19 mouse cellular contexts compared by ENCODE assay signal in the genomic region with DNA sequence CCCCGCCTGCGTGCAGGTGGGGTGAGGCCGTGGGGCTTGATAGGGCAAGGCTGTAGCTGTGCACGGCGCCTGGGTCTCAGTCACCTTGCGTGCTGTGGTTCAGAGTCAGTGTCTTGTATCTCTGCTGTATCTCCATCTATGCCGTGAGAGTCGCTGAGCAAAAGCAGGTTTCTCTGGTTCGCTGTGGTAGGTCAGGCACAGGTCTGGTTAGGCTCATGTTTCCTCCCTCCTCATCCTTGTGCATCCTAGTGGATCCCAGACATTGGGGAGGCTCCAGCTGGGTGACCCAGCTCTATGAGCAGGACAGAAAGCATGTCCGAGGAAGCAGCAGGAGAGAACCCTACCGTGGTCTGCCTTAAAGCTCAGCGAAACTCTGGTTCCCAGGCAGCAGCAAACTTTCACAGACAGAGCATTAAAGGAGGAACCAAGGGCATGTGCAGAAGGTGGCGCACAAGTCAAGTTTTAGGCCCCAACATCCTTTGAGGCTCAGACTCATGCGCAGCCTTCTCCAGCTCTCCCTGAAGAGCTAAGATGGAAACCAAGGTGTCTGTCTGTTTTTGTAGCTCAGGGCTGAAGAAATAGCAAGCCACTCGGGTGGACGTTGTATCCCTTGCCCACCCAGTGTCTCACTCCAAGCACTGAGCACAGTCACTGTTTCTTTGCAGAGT. TPM values are rescaled to one million over a fixed set of nuclear protein-coding genes. Genes with fewer than 3 reads are reported as not detected.
A peak's percentile ranks its signal among the peaks of the same experiment; 100 is the strongest.
DNase-seq lines count a peak whose midpoint lies in the region; ATAC-seq and TF ChIP-seq lines count a peak whose summit lies in the region.
"Had no signal": no experiment of that assay in that cellular context is flagged by ENCODE, and none has a peak within 500 bp of the region (broad histone marks: within the 10 kb centered on the region; RNA-seq: fewer than 3 reads in every experiment).

No protein-coding gene starts in this region.

- no peak overlapping the region for H3K4me2 ChIP-seq in embryonic facial prominence, embryonic 11.5 days (ENCODE audit: low read depth, low read length)
- no peak overlapping the region for H3K4me2 ChIP-seq in intestine, postnatal 0 days (replicated peaks; ENCODE audit: low read depth)
- H3K4me2 ChIP-seq in intestine, embryonic 16.5 days (ENCODE audit: low read depth, low read length): no peak overlapping the region
- H3K4me2 ChIP-seq in midbrain, embryonic 15.5 days: no peak overlapping the region
- H3K4me2 ChIP-seq in midbrain, embryonic 13.5 days (replicated peaks): no peak overlapping the region
- H3K4me2 ChIP-seq: embryonic facial prominence, embryonic 13.5 days; liver, embryonic 12.5 days; midbrain, embryonic 12.5 days had no signal

- ATAC-seq in embryonic facial prominence, embryonic 11.5 days (replicated peaks; ENCODE audit: insufficient number of reproducible peaks, low FRiP score, low TSS enrichment, low read depth): peak; percentile 70
- no peak for ATAC-seq in intestine, postnatal 0 days
- ATAC-seq in intestine, embryonic 16.5 days: no peak
- 0 out of 2 replicates have a peak, but pooled peaks have one; percentile 24 for ATAC-seq in midbrain, embryonic 15.5 days (replicated peaks)
- ATAC-seq in midbrain, embryonic 13.5 days: no peak
- ATAC-seq: hindbrain, embryonic 16.5 days; liver, embryonic 12.5 days had no signal

- TF ChIP-seq CTCF in intestine, postnatal 0 days (IDR thresholded peaks at IDR 0.05; ENCODE audit: low read depth): peak; percentile 46

- H3K27me3 ChIP-seq in embryonic facial prominence, embryonic 11.5 days (ENCODE audit: control insufficient read depth, insufficient read depth, low read length): no peaks in the 10 kb centered on the region
- no peaks in the 10 kb centered on the region for H3K27me3 ChIP-seq in embryonic facial prominence, embryonic 10.5 days (replicated peaks; ENCODE audit: low read depth, poor library complexity, severe bottlenecking)
- no peaks in the 10 kb centered on the region for H3K27me3 ChIP-seq in intestine, postnatal 0 days (replicated peaks; ENCODE audit: control insufficient read depth, insufficient read depth, low read length)
- H3K27me3 ChIP-seq in intestine, embryonic 16.5 days (replicated peaks; ENCODE audit: control insufficient read depth, insufficient read depth, low read length): no peaks in the 10 kb centered on the region
- no peaks in the 10 kb centered on the region for H3K27me3 ChIP-seq in midbrain, embryonic 15.5 days (replicated peaks)
- no peaks in the 10 kb centered on the region for H3K27me3 ChIP-seq in midbrain, embryonic 13.5 days
- H3K27me3 ChIP-seq: embryonic facial prominence, embryonic 13.5 days; liver, embryonic 12.5 days; midbrain, embryonic 12.5 days had no signal

- no peak overlapping the region for H3K9ac ChIP-seq in embryonic facial prominence, embryonic 11.5 days (replicated peaks; ENCODE audit: low read length)
- no peak overlapping the region for H3K9ac ChIP-seq in intestine, postnatal 0 days (ENCODE audit: low read depth, low read length)
- no peak overlapping the region for H3K9ac ChIP-seq in intestine, embryonic 16.5 days (ENCODE audit: low read depth, low read length)
- H3K9ac ChIP-seq in midbrain, embryonic 15.5 days: no peak overlapping the region
- no peak overlapping the region for H3K9ac ChIP-seq in midbrain, embryonic 13.5 days (replicated peaks)
- H3K9ac ChIP-seq: embryonic facial prominence, embryonic 13.5 days; liver, embryonic 12.5 days; midbrain, embryonic 12.5 days had no signal

- no peak overlapping the region for H3K4me3 ChIP-seq in embryonic facial prominence, embryonic 11.5 days (ENCODE audit: low read depth, low read length)
- no peak overlapping the region for H3K4me3 ChIP-seq in embryonic facial prominence, embryonic 10.5 days
- H3K4me3 ChIP-seq in intestine, postnatal 0 days (ENCODE audit: low read depth, low read length): no peak overlapping the region
- H3K4me3 ChIP-seq in intestine, embryonic 16.5 days (ENCODE audit: low read length): no peak overlapping the region
- H3K4me3 ChIP-seq in midbrain, embryonic 15.5 days: no peak overlapping the region
- H3K4me3 ChIP-seq in midbrain, embryonic 13.5 days (replicated peaks): no peak overlapping the region
- H3K4me3 ChIP-seq: embryonic facial prominence, embryonic 13.5 days; forebrain, embryonic 10.5 days; limb, embryonic 10.5 days; liver, embryonic 12.5 days; midbrain, embryonic 12.5 days had no signal

- H3K4me1 ChIP-seq in embryonic facial prominence, embryonic 11.5 days (ENCODE audit: control insufficient read depth, insufficient read depth, low read length): no peaks in the 10 kb centered on the region
- H3K4me1 ChIP-seq in embryonic facial prominence, embryonic 10.5 days: 0 out of 2 replicates have a peak, but pooled peaks cover 7% of the 10 kb centered on the region
- no peaks in the 10 kb centered on the region for H3K4me1 ChIP-seq in intestine, postnatal 0 days (replicated peaks; ENCODE audit: control insufficient read depth, insufficient read depth, low read length)
- peaks cover 2% of the 10 kb centered on the region; the same call in 1 of the 2 replicates for H3K4me1 ChIP-seq in intestine, embryonic 16.5 days (ENCODE audit: control insufficient read depth, insufficient read depth, low read length)
- H3K4me1 ChIP-seq in midbrain, embryonic 15.5 days: peaks cover 10% of the 10 kb centered on the region; the same call in 1 of the 2 replicates
- H3K4me1 ChIP-seq in midbrain, embryonic 13.5 days (replicated peaks): peaks cover 14% of the 10 kb centered on the region
- H3K4me1 ChIP-seq: limb, embryonic 10.5 days; liver, embryonic 12.5 days had no signal

- DNase-seq in embryonic facial prominence, embryonic 11.5 days (ENCODE audit: low spot score): no peak
- DNase-seq in embryonic facial prominence, embryonic 10.5 days (ENCODE audit: low spot score): no peak
- no peak for DNase-seq in adipocyte (ENCODE audit: low spot score)
- DNase-seq: adrenal gland, postnatal 14 days; cerebellum, postnatal 14 days; layer of hippocampus, postnatal 36 days; lung, postnatal 4 days; right cerebral cortex, postnatal 14 days; thymus, postnatal 36 days had no signal

- WGBS in embryonic facial prominence, embryonic 11.5 days: 84% methylated on average over 11 of the region's 16 CpGs
- 83% methylated on average over 15 of the region's 16 CpGs for WGBS in embryonic facial prominence, embryonic 10.5 days
- 75% methylated on average over 12 of the region's 16 CpGs for WGBS in intestine, postnatal 0 days
- WGBS in intestine, embryonic 16.5 days: 64% methylated on average over 16 of the region's 16 CpGs
- 87% methylated on average over 13 of the region's 16 CpGs for WGBS in midbrain, embryonic 15.5 days
- WGBS in midbrain, embryonic 13.5 days: 89% methylated on average over 11 of the region's 16 CpGs

- no peak overlapping the region for H3K27ac ChIP-seq in embryonic facial prominence, embryonic 11.5 days (replicated peaks; ENCODE audit: low read depth, low read length)
- no peak overlapping the region for H3K27ac ChIP-seq in embryonic facial prominence, embryonic 10.5 days (replicated peaks)
- no peak overlapping the region for H3K27ac ChIP-seq in intestine, postnatal 0 days (ENCODE audit: low read depth, low read length)
- H3K27ac ChIP-seq in intestine, embryonic 16.5 days (ENCODE audit: low read length): no peak overlapping the region
- H3K27ac ChIP-seq in midbrain, embryonic 15.5 days: no peak overlapping the region
- H3K27ac ChIP-seq in midbrain, embryonic 13.5 days: no peak overlapping the region
- H3K27ac ChIP-seq: embryonic facial prominence, embryonic 13.5 days; forebrain, embryonic 10.5 days; limb, embryonic 10.5 days; liver, embryonic 12.5 days; midbrain, embryonic 12.5 days had no signal

- H3K36me3 ChIP-seq in embryonic facial prominence, embryonic 11.5 days (replicated peaks; ENCODE audit: control insufficient read depth, insufficient read depth, low read depth, low read length): no peaks in the 10 kb centered on the region
- no peaks in the 10 kb centered on the region for H3K36me3 ChIP-seq in embryonic facial prominence, embryonic 10.5 days (replicated peaks)
- no peaks in the 10 kb centered on the region for H3K36me3 ChIP-seq in intestine, postnatal 0 days (ENCODE audit: control insufficient read depth, insufficient read depth)
- H3K36me3 ChIP-seq in intestine, embryonic 16.5 days (ENCODE audit: control insufficient read depth, insufficient read depth, low read length): no peaks in the 10 kb centered on the region
- 0 out of 2 replicates have a peak, but pooled peaks cover 6% of the 10 kb centered on the region for H3K36me3 ChIP-seq in midbrain, embryonic 15.5 days (replicated peaks)
- H3K36me3 ChIP-seq in midbrain, embryonic 13.5 days: peaks cover 20% of the 10 kb centered on the region
- H3K36me3 ChIP-seq: embryonic facial prominence, embryonic 13.5 days; limb, embryonic 10.5 days; liver, embryonic 12.5 days had no signal

- H3K9me3 ChIP-seq in embryonic facial prominence, embryonic 11.5 days (replicated peaks; ENCODE audit: control insufficient read depth, low read length): no peaks in the 10 kb centered on the region
- H3K9me3 ChIP-seq in embryonic facial prominence, embryonic 10.5 days: no peaks in the 10 kb centered on the region
- no peaks in the 10 kb centered on the region for H3K9me3 ChIP-seq in intestine, postnatal 0 days (ENCODE audit: control insufficient read depth)
- H3K9me3 ChIP-seq in intestine, embryonic 16.5 days (ENCODE audit: control insufficient read depth, low read length): no peaks in the 10 kb centered on the region
- no peaks in the 10 kb centered on the region for H3K9me3 ChIP-seq in midbrain, embryonic 15.5 days
- no peaks in the 10 kb centered on the region for H3K9me3 ChIP-seq in midbrain, embryonic 13.5 days
- H3K9me3 ChIP-seq: embryonic facial prominence, embryonic 13.5 days; forebrain, embryonic 10.5 days; limb, embryonic 10.5 days; liver, embryonic 12.5 days; midbrain, embryonic 12.5 days had no signal

RNA-seq across cellular contexts. Expression of a gene that starts 51.2 kb away (rescaled TPM):
- polyA plus RNA-seq in embryonic facial prominence, embryonic 11.5 days (2014; fragmentation: Nextera tagmentation; extraction: Ambion mirVana): 18.3 and 20.7 TPM in 2 replicates
- 20.7 and 27.5 TPM in 2 replicates for polyA plus RNA-seq in embryonic facial prominence, embryonic 10.5 days (2016; fragmentation: Nextera tagmentation; extraction: Ambion mirVana)
- 4.1 and 4.3 TPM in 2 replicates for polyA plus RNA-seq in intestine, postnatal 0 days (2015; fragmentation: Nextera tagmentation; extraction: Ambion mirVana)
- 4.4 and 5.0 TPM in 2 replicates for polyA plus RNA-seq in intestine, embryonic 16.5 days (2015; fragmentation: Nextera tagmentation; extraction: Ambion mirVana)
- polyA plus RNA-seq in midbrain, embryonic 15.5 days (2015; fragmentation: Nextera tagmentation; extraction: Ambion mirVana): 199 and 201 TPM in 2 replicates
- 157 and 161 TPM in 2 replicates for polyA plus RNA-seq in midbrain, embryonic 13.5 days (2015; fragmentation: Nextera tagmentation; extraction: Ambion mirVana)

Comparison
In these comparisons a context has a peak if more than half of its experiments do, and no peak if none do; other contexts are left out.
1. ATAC-seq: peak in embryonic facial prominence, embryonic 11.5 days (single experiment) and midbrain, embryonic 15.5 days (single experiment); none in intestine, postnatal 0 days (single experiment), intestine, embryonic 16.5 days (single experiment) and midbrain, embryonic 13.5 days (single experiment).